Mouse (Mus musculus): ENCODE measurements around the gene Flrt1. TPM values are rescaled to one million over a fixed set of nuclear protein-coding genes. Genes with fewer than 3 reads are reported as not detected.
"Not testable (repeated sequence)": the region's sequence is repeated elsewhere in the genome, so short reads cannot be mapped to it uniquely, and the experiment has no call there.

Flrt1 gene
- total and polyA plus RNA-seq, 3 experiments, result 0.84 to 1.2 (median 1.1) TPM

- peak; percentile 86 to 90 for DNase-seq
- H3K4me3 ChIP-seq, result peak within 1 kb of the TSS; percentile 78
- H3K27ac ChIP-seq, result peak within 1 kb of the TSS; percentile 82
- peak within 1 kb of the TSS; percentile 80 for H3K9ac ChIP-seq (ENCODE audit: low read depth, low read length)
- no peaks in the 10 kb centered on the region for H3K79me2 ChIP-seq (replicated peaks; ENCODE audit: control insufficient read depth, insufficient read depth, low read length)
- H3K4me1 ChIP-seq (ENCODE audit: control insufficient read depth, insufficient read depth, low read length), result peaks cover 2% of the 10 kb centered on the region
- intact Hi-C loops (cut with DNase I), result no loop called here
- H3K36me3 ChIP-seq (ENCODE audit: control insufficient read depth, insufficient read depth, low read length), result no peaks in the 10 kb centered on the region
- TF ChIP-seq EP300 (IDR thresholded peaks at IDR 0.05; ENCODE audit: insufficient read depth, low read depth, low read length) (no peak), CTCF (IDR thresholded peaks at IDR 0.05) (peak; percentile 37), POLR2A (IDR thresholded peaks at IDR 0.05; ENCODE audit: insufficient read depth, low read depth, low read length) (0 out of 2 replicates have a peak, but pooled peaks have one; percentile 40)
- WGBS, result 1% methylated on average over 70 of the region's 72 CpGs
- no peaks in the 10 kb centered on the region for H3K27me3 ChIP-seq (ENCODE audit: control insufficient read depth, insufficient read depth, low read length)
These were observed 49.1 kb downstream of the Flrt1 start, which contains the start of gene Macrod1 for GRCm38 (mm10) chr19:7056248-7057087. Gene Macrod1 (plus strand): TSS chr19:7056810.

GRCm38 (mm10) chr19:7055173-7055572 lies 50.4 kb downstream of the Flrt1 start:
- intact Hi-C loops (cut with DNase I), result no loop called here
- TF ChIP-seq EP300 (IDR thresholded peaks at IDR 0.05; ENCODE audit: insufficient read depth, low read depth, low read length) (no peak), CTCF (IDR thresholded peaks at IDR 0.05) (peak; percentile 38)
- Histone ChIP-seq H3K79me2 (replicated peaks; ENCODE audit: control insufficient read depth, insufficient read depth, low read length) (no peaks in the 10 kb centered on the region), H3K27me3 (ENCODE audit: control insufficient read depth, insufficient read depth, low read length) (no peaks in the 10 kb centered on the region), H3K27ac (peak overlapping the region; percentile 34; the same call in 1 of the 2 replicates), H3K4me3 (no peak overlapping the region), H3K36me3 (ENCODE audit: control insufficient read depth, insufficient read depth, low read length) (no peaks in the 10 kb centered on the region), H3K4me1 (ENCODE audit: control insufficient read depth, insufficient read depth, low read length) (peaks cover 2% of the 10 kb centered on the region), H3K9ac (ENCODE audit: low read depth, low read length) (no peak overlapping the region)
- 27% methylated on average over 3 of the region's 3 CpGs for WGBS
- peak in 1 of 2 experiments; percentile 35 for DNase-seq

GRCm38 (mm10) chr19:7054772-7055171 lies 50.8 kb downstream of the Flrt1 start:
- peak in 1 of 2 experiments; percentile 39 for DNase-seq
- no peak for TF ChIP-seq EP300 (IDR thresholded peaks at IDR 0.05; ENCODE audit: insufficient read depth, low read depth, low read length)
- TF ChIP-seq CTCF (IDR thresholded peaks at IDR 0.05), result no peak
- no peak for TF ChIP-seq POLR2A (IDR thresholded peaks at IDR 0.05; ENCODE audit: insufficient read depth, low read depth, low read length)
- no peaks in the 10 kb centered on the region for H3K36me3 ChIP-seq (ENCODE audit: control insufficient read depth, insufficient read depth, low read length)
- H3K4me3 ChIP-seq, result no peak overlapping the region
- H3K27ac ChIP-seq, result peak overlapping the region; percentile 34; the same call in 1 of the 2 replicates
- no peak overlapping the region for H3K9ac ChIP-seq (ENCODE audit: low read depth, low read length)
- intact Hi-C loops (cut with DNase I), result no loop called here
- WGBS, result 37% methylated on average over 10 of the region's 10 CpGs
- H3K27me3 ChIP-seq (ENCODE audit: control insufficient read depth, insufficient read depth, low read length), result no peaks in the 10 kb centered on the region
- no peaks in the 10 kb centered on the region for H3K79me2 ChIP-seq (replicated peaks; ENCODE audit: control insufficient read depth, insufficient read depth, low read length)
- peaks cover 2% of the 10 kb centered on the region for H3K4me1 ChIP-seq (ENCODE audit: control insufficient read depth, insufficient read depth, low read length)

GRCm38 (mm10) chr19:7053382-7053781 lies 52.1 kb downstream of the Flrt1 start:
- H3K79me2 ChIP-seq (replicated peaks; ENCODE audit: control insufficient read depth, insufficient read depth, low read length); DNase-seq; H3K4me3 ChIP-seq; H3K27me3 ChIP-seq (ENCODE audit: control insufficient read depth, insufficient read depth, low read length); H3K36me3 ChIP-seq (ENCODE audit: control insufficient read depth, insufficient read depth, low read length); H3K4me1 ChIP-seq (ENCODE audit: control insufficient read depth, insufficient read depth, low read length); intact Hi-C loops (cut with DNase I); H3K9ac ChIP-seq (ENCODE audit: low read depth, low read length); H3K27ac ChIP-seq: not testable (repeated sequence)
- whole genome bisulfite sequencing, result 85% methylated on average over 4 of the region's 4 CpGs

- intact Hi-C loops (cut with DNase I), result no loop called here
- Histone ChIP-seq H3K27me3 (ENCODE audit: control insufficient read depth, insufficient read depth, low read length) (no peaks in the 10 kb centered on the region), H3K4me3 (no peak overlapping the region), H3K79me2 (replicated peaks; ENCODE audit: control insufficient read depth, insufficient read depth, low read length) (no peaks in the 10 kb centered on the region), H3K4me1 (ENCODE audit: control insufficient read depth, insufficient read depth, low read length) (peaks cover 8% of the 10 kb centered on the region), H3K27ac (peak overlapping the region; percentile 65), H3K36me3 (ENCODE audit: control insufficient read depth, insufficient read depth, low read length) (no peaks in the 10 kb centered on the region), H3K9ac (ENCODE audit: low read depth, low read length) (no peak overlapping the region)
- TF ChIP-seq CTCF (IDR thresholded peaks at IDR 0.05) (no peak), EP300 (IDR thresholded peaks at IDR 0.05; ENCODE audit: insufficient read depth, low read depth, low read length) (no peak), POLR2A (IDR thresholded peaks at IDR 0.05; ENCODE audit: insufficient read depth, low read depth, low read length) (no peak)
- peak in 1 of 2 experiments; percentile 47 for DNase-seq
- 27% methylated on average over 4 of the region's 4 CpGs for WGBS
These were observed 60.8 kb downstream of the Flrt1 start for GRCm38 (mm10) chr19:7044706-7045105.

GRCm38 (mm10) chr19:7044279-7044678 lies 61.2 kb downstream of the Flrt1 start:
- H3K36me3 ChIP-seq (ENCODE audit: control insufficient read depth, insufficient read depth, low read length), result no peaks in the 10 kb centered on the region
- TF ChIP-seq CTCF (IDR thresholded peaks at IDR 0.05), result no peak
- TF ChIP-seq EP300 (IDR thresholded peaks at IDR 0.05; ENCODE audit: insufficient read depth, low read depth, low read length), result no peak
- TF ChIP-seq POLR2A (IDR thresholded peaks at IDR 0.05; ENCODE audit: insufficient read depth, low read depth, low read length), result no peak
- H3K4me1 ChIP-seq (ENCODE audit: control insufficient read depth, insufficient read depth, low read length), result peaks cover 8% of the 10 kb centered on the region
- WGBS, result 54% methylated on average over 4 of the region's 4 CpGs
- no peak overlapping the region for H3K4me3 ChIP-seq
- H3K27ac ChIP-seq, result peak overlapping the region; percentile 65
- intact Hi-C loops (cut with DNase I), result no loop called here
- H3K27me3 ChIP-seq (ENCODE audit: control insufficient read depth, insufficient read depth, low read length), result no peaks in the 10 kb centered on the region
- no peak for DNase-seq
- no peak overlapping the region for H3K9ac ChIP-seq (ENCODE audit: low read depth, low read length)
- H3K79me2 ChIP-seq (replicated peaks; ENCODE audit: control insufficient read depth, insufficient read depth, low read length), result no peaks in the 10 kb centered on the region

Other genes with a start within 250 kb of the Flrt1 start
- 1 to 10 TPM in 1 of 2 experiments, under 1 TPM in 1; 0.86 to 1.0 TPM for gene Ccdc88b, start 247.5 kb downstream of the Flrt1 start, total RNA-seq (2021)
- gene Ccdc88b, start 247.5 kb downstream of the Flrt1 start, polyA plus RNA-seq (2012; rRNA removed), result 0.94 and 1.8 TPM in 2 replicates
- 10 to 100 TPM; 32.0 to 38.5 TPM for gene Trmt112, start 196.0 kb downstream of the Flrt1 start, total RNA-seq (2021)
- gene Trmt112, start 196.0 kb downstream of the Flrt1 start, polyA plus RNA-seq (2012; rRNA removed), result 67.9 and 71.5 TPM in 2 replicates
- gene Prdx5, start 195.6 kb downstream of the Flrt1 start, total RNA-seq (2021), result 100 to 1,000 TPM; 651 to 766 TPM
- gene Prdx5, start 195.6 kb downstream of the Flrt1 start, polyA plus RNA-seq (2012; rRNA removed), result 411 and 490 TPM in 2 replicates
- 100 to 1,000 TPM; 156 to 180 TPM for gene Esrra, start 183.9 kb downstream of the Flrt1 start, total RNA-seq (2021)
- 135 and 152 TPM in 2 replicates for gene Esrra, start 183.9 kb downstream of the Flrt1 start, polyA plus RNA-seq (2012; rRNA removed)
- not detected for gene Catsperz, start 180.3 kb downstream of the Flrt1 start, total RNA-seq (2021)
- 0.23 and 0.64 TPM in 2 replicates for gene Catsperz, start 180.3 kb downstream of the Flrt1 start, polyA plus RNA-seq (2012; rRNA removed)
- gene Kcnk4, start 171.2 kb downstream of the Flrt1 start, total RNA-seq (2021), result not detected
- 0.21 TPM in 1 of 2 replicates, not detected in the other for gene Kcnk4, start 171.2 kb downstream of the Flrt1 start, polyA plus RNA-seq (2012; rRNA removed)
- 10 to 100 TPM; 21.1 to 25.8 TPM for gene Bad, start 163.9 kb downstream of the Flrt1 start, total RNA-seq (2021)
- gene Bad, start 163.9 kb downstream of the Flrt1 start, polyA plus RNA-seq (2012; rRNA removed), result 30.6 and 33.5 TPM in 2 replicates
- 10 to 100 TPM; 34.1 to 35.4 TPM for gene Gpr137, start 163.2 kb downstream of the Flrt1 start, total RNA-seq (2021)
- gene Gpr137, start 163.2 kb downstream of the Flrt1 start, polyA plus RNA-seq (2012; rRNA removed), result 53.4 and 60.4 TPM in 2 replicates
- gene Ppp1r14b, start 130.8 kb downstream of the Flrt1 start, total RNA-seq (2021), result 10 to 100 TPM; 85.8 to 91.0 TPM
- 42.3 and 56.8 TPM in 2 replicates for gene Ppp1r14b, start 130.8 kb downstream of the Flrt1 start, polyA plus RNA-seq (2012; rRNA removed)
- 10 to 100 TPM; 14.6 to 15.2 TPM for gene Plcb3, start 129.3 kb downstream of the Flrt1 start, total RNA-seq (2021)
- gene Plcb3, start 129.3 kb downstream of the Flrt1 start, polyA plus RNA-seq (2012; rRNA removed), result 27.5 and 33.7 TPM in 2 replicates
- 10 to 100 TPM; 23.2 to 24.7 TPM for gene Fkbp2, start 125.2 kb downstream of the Flrt1 start, total RNA-seq (2021)
- gene Fkbp2, start 125.2 kb downstream of the Flrt1 start, polyA plus RNA-seq (2012; rRNA removed), result 21.1 and 27.6 TPM in 2 replicates
- gene Vegfb, start 118.1 kb downstream of the Flrt1 start, total RNA-seq (2021), result 100 to 1,000 TPM; 413 to 501 TPM
- gene Vegfb, start 118.1 kb downstream of the Flrt1 start, polyA plus RNA-seq (2012; rRNA removed), result 257 and 355 TPM in 2 replicates
- 10 to 100 TPM; 45.6 to 57.4 TPM for gene Dnajc4, start 113.2 kb downstream of the Flrt1 start, total RNA-seq (2021)
- 57.6 and 68.4 TPM in 2 replicates for gene Dnajc4, start 113.2 kb downstream of the Flrt1 start, polyA plus RNA-seq (2012; rRNA removed)
- gene Nudt22, start 109.6 kb downstream of the Flrt1 start, total RNA-seq (2021), result 10 to 100 TPM; 25.5 to 33.6 TPM
- 44.5 and 47.4 TPM in 2 replicates for gene Nudt22, start 109.6 kb downstream of the Flrt1 start, polyA plus RNA-seq (2012; rRNA removed)
- 10 to 100 TPM; 20.7 to 26.3 TPM for gene Trpt1, start 109.6 kb downstream of the Flrt1 start, total RNA-seq (2021)
- 26.4 and 30.7 TPM in 2 replicates for gene Trpt1, start 109.6 kb downstream of the Flrt1 start, polyA plus RNA-seq (2012; rRNA removed)
- gene Fermt3, start 86.3 kb downstream of the Flrt1 start, total RNA-seq (2021), result 1 to 10 TPM; 5.2 to 9.0 TPM
- 4.7 and 7.8 TPM in 2 replicates for gene Fermt3, start 86.3 kb downstream of the Flrt1 start, polyA plus RNA-seq (2012; rRNA removed)
- 100 to 1,000 TPM; 117 to 121 TPM for gene Stip1, start 65.8 kb downstream of the Flrt1 start, total RNA-seq (2021)
- 49.9 and 80.2 TPM in 2 replicates for gene Stip1, start 65.8 kb downstream of the Flrt1 start, polyA plus RNA-seq (2012; rRNA removed)
- 100 to 1,000 TPM; 262 to 309 TPM for gene Macrod1, start 48.9 kb downstream of the Flrt1 start, total RNA-seq (2021)
- 260 and 278 TPM in 2 replicates for gene Macrod1, start 48.9 kb downstream of the Flrt1 start, polyA plus RNA-seq (2012; rRNA removed)
- gene Otub1, start 100.6 kb upstream of the Flrt1 start, total RNA-seq (2021), result 10 to 100 TPM; 62.1 to 70.9 TPM
- gene Otub1, start 100.6 kb upstream of the Flrt1 start, polyA plus RNA-seq (2012; rRNA removed), result 73.3 and 84.2 TPM in 2 replicates
- gene Cox8a, start 111.9 kb upstream of the Flrt1 start, total RNA-seq (2021), result 100 to 1,000 TPM; 384 to 424 TPM
- 589 and 775 TPM in 2 replicates for gene Cox8a, start 111.9 kb upstream of the Flrt1 start, polyA plus RNA-seq (2012; rRNA removed)
- gene Naa40, start 135.5 kb upstream of the Flrt1 start, total RNA-seq (2021), result 10 to 100 TPM; 14.9 to 16.4 TPM
- 23.8 and 31.8 TPM in 2 replicates for gene Naa40, start 135.5 kb upstream of the Flrt1 start, polyA plus RNA-seq (2012; rRNA removed)
- gene Rcor2, start 161.6 kb upstream of the Flrt1 start, total RNA-seq (2021), result 1 to 10 TPM; 5.7 to 7.6 TPM
- 11.6 and 12.7 TPM in 2 replicates for gene Rcor2, start 161.6 kb upstream of the Flrt1 start, polyA plus RNA-seq (2012; rRNA removed)
- gene Mark2, start 236.1 kb upstream of the Flrt1 start, total RNA-seq (2021), result 10 to 100 TPM; 46.2 to 53.8 TPM
- 53.1 and 56.7 TPM in 2 replicates for gene Mark2, start 236.1 kb upstream of the Flrt1 start, polyA plus RNA-seq (2012; rRNA removed)